Mouse (Mus musculus): ENCODE measurements around the gene Babam2. TPM values are rescaled to one million over a fixed set of nuclear protein-coding genes. Genes with fewer than 3 reads are reported as not detected.

The Babam2 gene
- polyA plus RNA-seq, 1 experiment from 2014 or later: 30.2 TPM

- H3K27me3 ChIP-seq (ENCODE audit: control insufficient read depth, insufficient read depth, low read length): no peaks in the 10 kb centered on the region
- no peak overlapping the region for H3K4me3 ChIP-seq (ENCODE audit: low read depth, low read length)
- H3K4me1 ChIP-seq (ENCODE audit: control insufficient read depth, insufficient read depth, low read length): no peaks in the 10 kb centered on the region
- no peaks in the 10 kb centered on the region for H3K36me3 ChIP-seq (ENCODE audit: control insufficient read depth, insufficient read depth, low read length)
- no peak overlapping the region for H3K4me2 ChIP-seq (ENCODE audit: low read depth, severe bottlenecking)
- WGBS: 90% methylated on average over 3 of the region's 3 CpGs
- ATAC-seq (ENCODE audit: insufficient number of reproducible peaks, low FRiP score, low TSS enrichment, low read depth) (no peak), DNase-seq (ENCODE audit: low spot score) (no peak)
- no peak overlapping the region for H3K27ac ChIP-seq (replicated peaks; ENCODE audit: low read depth, low read length)
- H3K9me3 ChIP-seq (ENCODE audit: control insufficient read depth, low read length): no peaks in the 10 kb centered on the region
- no peak overlapping the region for H3K9ac ChIP-seq (ENCODE audit: low read length)
Observed at GRCm38 (mm10) chr5:31899901-31900300, 202.4 kb downstream of the Babam2 start.

- DNase-seq (ENCODE audit: low spot score): no peak
- no peaks in the 10 kb centered on the region for H3K36me3 ChIP-seq (ENCODE audit: control insufficient read depth, insufficient read depth, low read length)
- no peak overlapping the region for H3K4me3 ChIP-seq (ENCODE audit: low read depth, low read length)
- H3K4me2 ChIP-seq (ENCODE audit: low read depth, severe bottlenecking): no peak overlapping the region
- no peak for ATAC-seq (ENCODE audit: insufficient number of reproducible peaks, low FRiP score, low TSS enrichment, low read depth)
- WGBS: 95% methylated on average over 2 of the region's 2 CpGs
- no peak overlapping the region for H3K27ac ChIP-seq (replicated peaks; ENCODE audit: low read depth, low read length)
- no peak overlapping the region for H3K9ac ChIP-seq (ENCODE audit: low read length)
- no peaks in the 10 kb centered on the region for H3K9me3 ChIP-seq (ENCODE audit: control insufficient read depth, low read length)
- H3K4me1 ChIP-seq (ENCODE audit: control insufficient read depth, insufficient read depth, low read length): no peaks in the 10 kb centered on the region
- H3K27me3 ChIP-seq (ENCODE audit: control insufficient read depth, insufficient read depth, low read length): no peaks in the 10 kb centered on the region
Observed at GRCm38 (mm10) chr5:31902144-31902543, 204.7 kb downstream of the Babam2 start.

- WGBS: 83% methylated on average over 5 of the region's 5 CpGs
- Histone ChIP-seq H3K27ac (replicated peaks; ENCODE audit: low read depth, low read length) (no peak overlapping the region), H3K9me3 (ENCODE audit: control insufficient read depth, low read length) (no peaks in the 10 kb centered on the region), H3K4me1 (ENCODE audit: control insufficient read depth, insufficient read depth, low read length) (no peaks in the 10 kb centered on the region), H3K4me3 (ENCODE audit: low read depth, low read length) (no peak overlapping the region), H3K36me3 (ENCODE audit: control insufficient read depth, insufficient read depth, low read length) (no peaks in the 10 kb centered on the region), H3K27me3 (ENCODE audit: control insufficient read depth, insufficient read depth, low read length) (no peaks in the 10 kb centered on the region), H3K9ac (ENCODE audit: low read length) (no peak overlapping the region), H3K4me2 (ENCODE audit: low read depth, severe bottlenecking) (no peak overlapping the region)
- DNase-seq (ENCODE audit: low spot score) (no peak), ATAC-seq (ENCODE audit: insufficient number of reproducible peaks, low FRiP score, low TSS enrichment, low read depth) (no peak)
Observed at GRCm38 (mm10) chr5:31902891-31903290, 205.4 kb downstream of the Babam2 start.

- DNase-seq (ENCODE audit: low spot score) (no peak), ATAC-seq (ENCODE audit: insufficient number of reproducible peaks, low FRiP score, low TSS enrichment, low read depth) (no peak)
- no peak overlapping the region for H3K4me2 ChIP-seq (ENCODE audit: low read depth, severe bottlenecking)
- H3K4me1 ChIP-seq (ENCODE audit: control insufficient read depth, insufficient read depth, low read length): no peaks in the 10 kb centered on the region
- no peaks in the 10 kb centered on the region for H3K9me3 ChIP-seq (ENCODE audit: control insufficient read depth, low read length)
- H3K27ac ChIP-seq (replicated peaks; ENCODE audit: low read depth, low read length): no peak overlapping the region
- H3K36me3 ChIP-seq (ENCODE audit: control insufficient read depth, insufficient read depth, low read length): no peaks in the 10 kb centered on the region
- H3K9ac ChIP-seq (ENCODE audit: low read length): no peak overlapping the region
- WGBS: 69% methylated on average over 6 of the region's 6 CpGs
- H3K4me3 ChIP-seq (ENCODE audit: low read depth, low read length): no peak overlapping the region
- no peaks in the 10 kb centered on the region for H3K27me3 ChIP-seq (ENCODE audit: control insufficient read depth, insufficient read depth, low read length)
Observed at GRCm38 (mm10) chr5:31904968-31905683, 207.6 kb downstream of the Babam2 start.

- Histone ChIP-seq H3K4me1 (ENCODE audit: control insufficient read depth, insufficient read depth, low read length) (no peaks in the 10 kb centered on the region), H3K9ac (ENCODE audit: low read length) (no peak overlapping the region), H3K36me3 (ENCODE audit: control insufficient read depth, insufficient read depth, low read length) (no peaks in the 10 kb centered on the region), H3K4me3 (ENCODE audit: low read depth, low read length) (no peak overlapping the region), H3K27ac (replicated peaks; ENCODE audit: low read depth, low read length) (no peak overlapping the region), H3K27me3 (ENCODE audit: control insufficient read depth, insufficient read depth, low read length) (no peaks in the 10 kb centered on the region), H3K9me3 (ENCODE audit: control insufficient read depth, low read length) (no peaks in the 10 kb centered on the region), H3K4me2 (ENCODE audit: low read depth, severe bottlenecking) (no peak overlapping the region)
- no peak for ATAC-seq (ENCODE audit: insufficient number of reproducible peaks, low FRiP score, low TSS enrichment, low read depth)
- DNase-seq (ENCODE audit: low spot score): no peak
- 82% methylated on average over 7 of the region's 7 CpGs for WGBS
Observed at GRCm38 (mm10) chr5:31905808-31906207, 208.3 kb downstream of the Babam2 start.

DNA sequence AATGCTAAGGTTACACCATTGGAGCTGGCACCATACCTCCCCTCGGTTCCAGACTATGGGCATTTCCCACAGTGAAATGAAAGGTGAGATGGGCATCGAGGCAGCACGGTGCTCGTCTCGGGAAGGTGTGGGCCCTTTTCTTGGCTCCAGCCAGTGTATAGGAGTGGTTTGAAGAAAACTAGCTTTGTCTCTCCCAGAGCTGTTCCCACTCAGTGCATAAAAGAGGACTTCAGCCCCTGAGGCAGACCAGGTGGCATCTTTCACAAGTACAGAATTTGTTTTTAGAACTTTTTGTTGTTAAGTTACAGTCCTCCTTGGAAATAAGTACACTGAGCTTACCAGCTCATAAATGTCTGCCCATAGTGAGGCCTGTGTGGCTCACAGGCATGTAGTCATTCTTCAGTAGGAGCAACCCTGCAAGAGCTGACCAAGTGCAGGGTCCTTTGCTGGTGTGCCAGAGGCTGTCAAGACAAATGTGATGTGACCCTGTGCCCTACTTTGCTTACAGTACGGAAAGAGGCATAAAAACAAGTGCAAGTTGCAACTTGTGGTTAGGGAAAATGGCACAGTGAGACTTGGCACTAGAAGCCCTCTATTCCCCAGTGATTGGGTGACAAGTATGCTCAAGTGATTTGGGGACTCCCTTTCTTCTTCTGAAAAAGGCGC, 208.9 kb downstream of the Babam2 start:
- no peak overlapping the region for H3K9ac ChIP-seq (ENCODE audit: low read length)
- H3K4me2 ChIP-seq (ENCODE audit: low read depth, severe bottlenecking): no peak overlapping the region
- no peak for DNase-seq (ENCODE audit: low spot score)
- no peak for ATAC-seq (ENCODE audit: insufficient number of reproducible peaks, low FRiP score, low TSS enrichment, low read depth)
- H3K9me3 ChIP-seq (ENCODE audit: control insufficient read depth, low read length): no peaks in the 10 kb centered on the region
- no peaks in the 10 kb centered on the region for H3K4me1 ChIP-seq (ENCODE audit: control insufficient read depth, insufficient read depth, low read length)
- no peak overlapping the region for H3K27ac ChIP-seq (replicated peaks; ENCODE audit: low read depth, low read length)
- no peaks in the 10 kb centered on the region for H3K36me3 ChIP-seq (ENCODE audit: control insufficient read depth, insufficient read depth, low read length)
- H3K27me3 ChIP-seq (ENCODE audit: control insufficient read depth, insufficient read depth, low read length): no peaks in the 10 kb centered on the region
- H3K4me3 ChIP-seq (ENCODE audit: low read depth, low read length): no peak overlapping the region
- 86% methylated on average over 7 of the region's 7 CpGs for WGBS

DNA sequence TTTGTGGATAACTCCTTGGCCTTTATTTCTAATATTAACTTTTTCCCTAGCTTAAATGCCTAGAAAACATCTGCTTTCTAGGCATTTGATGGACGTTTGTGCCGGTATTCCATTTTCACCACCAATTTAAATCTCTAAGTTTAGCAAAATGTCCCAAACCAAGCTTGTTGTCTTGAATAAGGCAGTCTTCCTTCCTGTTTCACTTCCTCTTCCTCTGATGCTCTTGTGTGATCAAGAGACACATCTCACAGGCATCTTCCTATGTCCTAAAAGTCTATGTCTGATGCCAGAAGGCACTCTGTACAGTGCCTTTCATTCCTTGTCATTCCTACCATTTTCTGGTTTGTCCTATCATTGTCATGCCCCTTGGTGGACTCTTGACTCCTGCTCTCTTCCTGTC, 210.5 kb downstream of the Babam2 start:
- no peak overlapping the region for H3K4me3 ChIP-seq (ENCODE audit: low read depth, low read length)
- H3K27ac ChIP-seq (replicated peaks; ENCODE audit: low read depth, low read length): no peak overlapping the region
- H3K36me3 ChIP-seq (ENCODE audit: control insufficient read depth, insufficient read depth, low read length): no peaks in the 10 kb centered on the region
- H3K27me3 ChIP-seq (ENCODE audit: control insufficient read depth, insufficient read depth, low read length): no peaks in the 10 kb centered on the region
- no peak overlapping the region for H3K4me2 ChIP-seq (ENCODE audit: low read depth, severe bottlenecking)
- H3K9me3 ChIP-seq (ENCODE audit: control insufficient read depth, low read length): no peaks in the 10 kb centered on the region
- no peaks in the 10 kb centered on the region for H3K4me1 ChIP-seq (ENCODE audit: control insufficient read depth, insufficient read depth, low read length)
- H3K9ac ChIP-seq (ENCODE audit: low read length): no peak overlapping the region
- ATAC-seq (ENCODE audit: insufficient number of reproducible peaks, low FRiP score, low TSS enrichment, low read depth) (no peak), DNase-seq (ENCODE audit: low spot score) (no peak)
- WGBS: 89% methylated on average over 2 of the region's 2 CpGs

DNA sequence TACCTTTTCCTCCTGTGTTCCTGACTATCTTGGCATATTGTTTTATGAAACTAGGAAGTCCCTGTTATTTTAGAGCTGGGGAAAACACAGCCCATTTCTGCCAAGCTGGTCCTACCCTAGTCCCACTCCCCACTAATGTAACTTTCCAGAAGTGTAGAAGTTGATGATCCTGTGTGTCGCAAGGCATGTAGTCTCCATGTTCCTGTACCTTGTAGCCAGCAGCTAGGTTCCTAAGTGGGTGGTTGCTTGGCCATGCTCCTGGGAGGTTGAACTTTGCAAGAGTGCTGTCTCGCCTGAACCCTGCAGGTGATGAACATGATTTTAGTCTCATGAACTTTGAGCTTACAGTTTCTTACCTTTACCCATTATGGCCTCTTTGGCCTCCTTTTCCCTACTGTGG, 211.3 kb downstream of the Babam2 start:
- H3K9me3 ChIP-seq (ENCODE audit: control insufficient read depth, low read length): no peaks in the 10 kb centered on the region
- DNase-seq (ENCODE audit: low spot score): no peak
- no peak for ATAC-seq (ENCODE audit: insufficient number of reproducible peaks, low FRiP score, low TSS enrichment, low read depth)
- no peaks in the 10 kb centered on the region for H3K36me3 ChIP-seq (ENCODE audit: control insufficient read depth, insufficient read depth, low read length)
- WGBS: 91% methylated on average over 2 of the region's 2 CpGs
- H3K4me2 ChIP-seq (ENCODE audit: low read depth, severe bottlenecking): no peak overlapping the region
- no peak overlapping the region for H3K9ac ChIP-seq (ENCODE audit: low read length)
- no peaks in the 10 kb centered on the region for H3K4me1 ChIP-seq (ENCODE audit: control insufficient read depth, insufficient read depth, low read length)
- H3K27me3 ChIP-seq (ENCODE audit: control insufficient read depth, insufficient read depth, low read length): no peaks in the 10 kb centered on the region
- no peak overlapping the region for H3K4me3 ChIP-seq (ENCODE audit: low read depth, low read length)
- H3K27ac ChIP-seq (replicated peaks; ENCODE audit: low read depth, low read length): no peak overlapping the region
